In the genomic region with DNA sequence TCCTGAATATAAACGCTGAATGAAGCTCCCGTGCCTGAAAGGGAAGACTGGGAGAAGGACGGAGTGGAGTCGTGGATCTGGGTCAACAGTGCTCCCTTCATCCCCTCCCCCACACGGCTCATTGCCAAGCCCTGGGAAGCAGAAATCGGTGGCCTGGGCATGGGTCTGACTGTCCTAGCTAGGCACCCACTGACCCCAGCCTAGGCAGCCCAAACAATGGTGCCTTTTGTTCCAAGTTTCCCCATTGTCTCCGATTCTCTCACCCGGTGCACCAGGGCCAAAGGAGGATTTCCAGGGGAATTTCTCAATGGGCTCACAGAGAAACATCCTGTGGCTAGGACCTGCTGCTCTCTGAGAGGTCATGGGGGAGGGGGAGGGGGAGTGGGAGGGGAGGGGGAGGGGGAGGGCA, we compare ENCODE assay signal across 7 mouse cellular contexts. TPM values are rescaled to one million over a fixed set of nuclear protein-coding genes. Genes with fewer than 3 reads are reported as not detected.
A peak's percentile ranks its signal among the peaks of the same experiment; 100 is the strongest.
DNase-seq lines count a peak whose midpoint lies in the region; ATAC-seq and TF ChIP-seq lines count a peak whose summit lies in the region.

No protein-coding gene starts in this region.

- ATAC-seq in lung, embryonic 15.5 days (ENCODE audit: borderline replicate concordance, extremely low read depth, low FRiP score, low TSS enrichment) = peak; percentile 47; the same call in 1 of the 2 replicates
- peak; percentile 70 for ATAC-seq in hindbrain, embryonic 11.5 days (ENCODE audit: low FRiP score)
- ATAC-seq in limb, embryonic 14.5 days (ENCODE audit: low FRiP score, low read depth) = no peak
- no peak for ATAC-seq in stomach, postnatal 0 days (ENCODE audit: low FRiP score, low TSS enrichment)

- H3K9me3 ChIP-seq in lung, embryonic 15.5 days = no peaks in the 10 kb centered on the region
- no peaks in the 10 kb centered on the region for H3K9me3 ChIP-seq in hindbrain, embryonic 11.5 days (ENCODE audit: control insufficient read depth, low read length)
- no peaks in the 10 kb centered on the region for H3K9me3 ChIP-seq in limb, embryonic 14.5 days (ENCODE audit: control insufficient read depth, low read length)
- no peaks in the 10 kb centered on the region for H3K9me3 ChIP-seq in stomach, postnatal 0 days (ENCODE audit: control insufficient read depth, low read length)

- no peak for TF ChIP-seq CTCF in stomach, postnatal 0 days (IDR thresholded peaks at IDR 0.05; ENCODE audit: low read depth)

- WGBS in lung, embryonic 15.5 days = 14% methylated on average over 8 of the region's 8 CpGs
- 7% methylated on average over 7 of the region's 8 CpGs for WGBS in hindbrain, embryonic 11.5 days
- WGBS in limb, embryonic 14.5 days = 39% methylated on average over 8 of the region's 8 CpGs
- WGBS in stomach, postnatal 0 days = 30% methylated on average over 8 of the region's 8 CpGs

- H3K27me3 ChIP-seq in lung, embryonic 15.5 days = no peaks in the 10 kb centered on the region
- no peaks in the 10 kb centered on the region for H3K27me3 ChIP-seq in hindbrain, embryonic 11.5 days (ENCODE audit: control insufficient read depth, insufficient read depth, low read length)
- H3K27me3 ChIP-seq in limb, embryonic 14.5 days (ENCODE audit: control insufficient read depth, insufficient read depth, low read length) = no peaks in the 10 kb centered on the region
- H3K27me3 ChIP-seq in stomach, postnatal 0 days (ENCODE audit: control insufficient read depth, insufficient read depth, low read length) = no peaks in the 10 kb centered on the region

- peak overlapping the region; percentile 37; the same call in 1 of the 2 replicates for H3K27ac ChIP-seq in lung, embryonic 15.5 days
- peak overlapping the region; percentile 77 for H3K27ac ChIP-seq in hindbrain, embryonic 11.5 days (ENCODE audit: low read depth, low read length)
- no peak overlapping the region for H3K27ac ChIP-seq in limb, embryonic 14.5 days (replicated peaks; ENCODE audit: low read depth, low read length)
- H3K27ac ChIP-seq in stomach, postnatal 0 days (replicated peaks) = peak overlapping the region; percentile 35; the same call in 1 of the 2 replicates

- H3K36me3 ChIP-seq in lung, embryonic 15.5 days = no peaks in the 10 kb centered on the region
- H3K36me3 ChIP-seq in hindbrain, embryonic 11.5 days (ENCODE audit: control insufficient read depth, insufficient read depth, low read length) = no peaks in the 10 kb centered on the region
- no peaks in the 10 kb centered on the region for H3K36me3 ChIP-seq in limb, embryonic 14.5 days (ENCODE audit: control insufficient read depth, insufficient read depth, low read length)
- no peaks in the 10 kb centered on the region for H3K36me3 ChIP-seq in stomach, postnatal 0 days (ENCODE audit: control insufficient read depth, insufficient read depth, low read length)

- no peak for DNase-seq in lung, adult 18-20 months
- peak; percentile 74 for DNase-seq in embryo, embryonic 9.5 days (ENCODE audit: extremely low spot score)
- peak; percentile 75 for DNase-seq in hindbrain, embryonic 11.5 days (ENCODE audit: low spot score)
- peak; percentile 13 for DNase-seq in limb, embryonic 14.5 days (ENCODE audit: low spot score)
- DNase-seq in stomach, postnatal 0 days (ENCODE audit: low spot score) = no peak
- no peak for DNase-seq in thymus, postnatal 36 days

- no peak overlapping the region for H3K4me2 ChIP-seq in lung, embryonic 15.5 days
- H3K4me2 ChIP-seq in hindbrain, embryonic 11.5 days (replicated peaks; ENCODE audit: low read depth, low read length) = 0 out of 2 replicates have a peak overlapping the region, but pooled peaks have one; percentile 11
- H3K4me2 ChIP-seq in limb, embryonic 14.5 days (replicated peaks; ENCODE audit: low read depth, low read length, severe bottlenecking) = no peak overlapping the region
- no peak overlapping the region for H3K4me2 ChIP-seq in stomach, postnatal 0 days (replicated peaks; ENCODE audit: low read depth)

- no peak for TF ChIP-seq POLR2A in limb, embryonic 14.5 days (IDR thresholded peaks at IDR 0.05; ENCODE audit: borderline replicate concordance, extremely low read depth, insufficient read depth, insufficient read length)

- peaks cover 34% of the 10 kb centered on the region for H3K4me1 ChIP-seq in lung, embryonic 15.5 days
- peaks cover 28% of the 10 kb centered on the region for H3K4me1 ChIP-seq in hindbrain, embryonic 11.5 days (replicated peaks; ENCODE audit: control insufficient read depth, insufficient read depth, low read length)
- peaks cover 22% of the 10 kb centered on the region for H3K4me1 ChIP-seq in limb, embryonic 14.5 days (ENCODE audit: control insufficient read depth, insufficient read depth, low read length)
- H3K4me1 ChIP-seq in stomach, postnatal 0 days (replicated peaks; ENCODE audit: control insufficient read depth, insufficient read depth) = no peaks in the 10 kb centered on the region; the same call in 1 of the 2 replicates

- H3K4me3 ChIP-seq in lung, embryonic 15.5 days = no peak overlapping the region
- H3K4me3 ChIP-seq in hindbrain, embryonic 11.5 days (ENCODE audit: low read depth, low read length) = no peak overlapping the region
- no peak overlapping the region for H3K4me3 ChIP-seq in limb, embryonic 14.5 days (replicated peaks; ENCODE audit: low read length)
- H3K4me3 ChIP-seq in stomach, postnatal 0 days (ENCODE audit: low read depth, low read length) = no peak overlapping the region

- no peak overlapping the region for H3K9ac ChIP-seq in lung, embryonic 15.5 days
- no peak overlapping the region; the same call in 1 of the 2 replicates for H3K9ac ChIP-seq in hindbrain, embryonic 11.5 days (ENCODE audit: low read depth, low read length)
- no peak overlapping the region for H3K9ac ChIP-seq in limb, embryonic 14.5 days (ENCODE audit: low read depth, low read length, severe bottlenecking)
- no peak overlapping the region for H3K9ac ChIP-seq in stomach, postnatal 0 days (ENCODE audit: low read length)

- TF ChIP-seq EP300 in stomach, postnatal 0 days (optimal IDR thresholded peaks at IDR 0.05) = no peak

RNA-seq across cellular contexts. Expression of gene Ccdc85c, which starts 19.7 kb away (rescaled TPM):
- polyA plus RNA-seq in lung, embryonic 15.5 days (2015; fragmentation: Nextera tagmentation; extraction: Ambion mirVana) = 4.9 and 6.1 TPM in 2 replicates
- polyA plus RNA-seq in hindbrain, embryonic 11.5 days (2014; fragmentation: Nextera tagmentation; extraction: Ambion mirVana) = 17.2 and 17.8 TPM in 2 replicates
- polyA plus RNA-seq in limb, embryonic 14.5 days (2012; rRNA removed) = 9.9 and 13.1 TPM in 2 replicates
- 6.1 and 6.4 TPM in 2 replicates for polyA plus RNA-seq in limb, embryonic 14.5 days (2014; fragmentation: Nextera tagmentation; extraction: Ambion mirVana)
- polyA plus RNA-seq in stomach, postnatal 0 days (2015; fragmentation: Nextera tagmentation; extraction: Ambion mirVana) = 6.7 and 7.0 TPM in 2 replicates

RNA-seq across cellular contexts. Expression of gene Hhipl1, which starts 50.6 kb away (rescaled TPM):
- 0.89 and 1.0 TPM in 2 replicates for polyA plus RNA-seq in lung, embryonic 15.5 days (2015; fragmentation: Nextera tagmentation; extraction: Ambion mirVana)
- polyA plus RNA-seq in hindbrain, embryonic 11.5 days (2014; fragmentation: Nextera tagmentation; extraction: Ambion mirVana) = 1.2 and 1.8 TPM in 2 replicates
- polyA plus RNA-seq in limb, embryonic 14.5 days (2012; rRNA removed) = 2.7 and 3.0 TPM in 2 replicates
- polyA plus RNA-seq in limb, embryonic 14.5 days (2014; fragmentation: Nextera tagmentation; extraction: Ambion mirVana) = 0.58 and 1.5 TPM in 2 replicates
- 0.23 and 0.24 TPM in 2 replicates for polyA plus RNA-seq in stomach, postnatal 0 days (2015; fragmentation: Nextera tagmentation; extraction: Ambion mirVana)

Comparison
In these comparisons a context has a peak if more than half of its experiments do, and no peak if none do; other contexts are left out.
1. ATAC-seq: peak in lung, embryonic 15.5 days (single experiment) and hindbrain, embryonic 11.5 days (single experiment); none in limb, embryonic 14.5 days (single experiment) and stomach, postnatal 0 days (single experiment).
2. DNase-seq: peak in embryo, embryonic 9.5 days (single experiment), hindbrain, embryonic 11.5 days (single experiment) and limb, embryonic 14.5 days (single experiment); none in lung, adult 18-20 months (0 of 2), stomach, postnatal 0 days (single experiment) and thymus, postnatal 36 days (0 of 2).